Mouse (Mus musculus): ENCODE results near the gene Pgap3.

DNA sequence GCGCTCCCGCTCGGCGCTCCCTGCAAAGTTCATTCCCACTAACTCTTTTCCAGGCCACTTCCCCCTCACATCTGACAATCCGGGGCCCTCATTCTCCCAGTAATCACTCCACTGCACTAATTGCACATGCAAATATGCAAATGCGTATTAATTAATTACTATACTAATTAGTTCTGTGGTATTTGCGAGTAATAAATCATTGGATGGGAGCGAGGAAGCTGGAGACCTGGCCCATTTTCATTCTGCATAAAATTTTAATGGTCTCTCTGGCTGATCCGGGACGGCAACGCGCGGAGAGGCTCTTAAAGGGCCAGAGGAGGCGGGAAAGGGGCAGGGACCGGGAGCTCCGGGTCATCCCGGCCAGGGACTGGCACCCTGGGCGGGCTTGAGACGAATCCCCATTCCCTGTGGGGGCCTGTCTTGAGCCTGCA is 61.2 kb downstream of the Pgap3 start:
- TF ChIP-seq GATA1 (IDR thresholded peaks at IDR 0.05; ENCODE audit: borderline replicate concordance, low read length) (no peak), FLI1 (IDR thresholded peaks at IDR 0.05; ENCODE audit: low read length) (no peak)
